Mouse (Mus musculus) midbrain, embryonic 13.5 days (tissue): ENCODE results near the gene Rsph1. TPM values are rescaled to one million over a fixed set of nuclear protein-coding genes. Genes with fewer than 3 reads are reported as not detected.
"Not testable (repeated sequence)": the region's sequence is repeated elsewhere in the genome, so short reads cannot be mapped to it uniquely, and the experiment has no call there.

ENCODE experiments used
- ATAC-seq: fragments of 200-750 bp; cut with Nextera tagmentation; 2 replicates; pipeline ENCODE4 v1.8.0; 2017; ENCODE audit warnings: mild to moderate bottlenecking, moderate TSS enrichment, moderate library complexity
- H3K27ac ChIP-seq: fragments of 300-500 bp; sonication (generic); 2 replicates; pipeline ENCODE4 v1.5.1; 2015; ENCODE audit warnings: inconsistent platforms, mild to moderate bottlenecking, moderate library complexity
- H3K27me3 ChIP-seq: fragments of 300-500 bp; sonication (generic); 2 replicates; pipeline ENCODE4 v1.6.1; 2015; ENCODE audit warnings: mild to moderate bottlenecking, inconsistent platforms
- H3K36me3 ChIP-seq: fragments of 300-500 bp; sonication (generic); 2 replicates; pipeline ENCODE4 v1.6.1; 2015; ENCODE audit warnings: mild to moderate bottlenecking, inconsistent platforms
- H3K4me1 ChIP-seq: fragments of 300-500 bp; sonication (generic); replicated peaks from 2 replicates; pipeline ENCODE4 v1.6.1; 2015; ENCODE audit warnings: inconsistent platforms
- H3K4me2 ChIP-seq: fragments of 300-500 bp; sonication (generic); replicated peaks from 2 replicates; pipeline ENCODE4 v1.6.1; 2015; ENCODE audit warnings: moderate library complexity, mild to moderate bottlenecking, inconsistent platforms
- H3K4me3 ChIP-seq: fragments of 300-500 bp; sonication (generic); replicated peaks from 2 replicates; pipeline ENCODE4 v1.5.1; 2015; ENCODE audit warnings: mild to moderate bottlenecking, inconsistent platforms
- H3K9ac ChIP-seq: fragments of 300-500 bp; sonication (generic); replicated peaks from 2 replicates; pipeline ENCODE4 v1.6.1; 2015; ENCODE audit warnings: mild to moderate bottlenecking, inconsistent platforms
- H3K9me3 ChIP-seq: fragments of 300-500 bp; sonication (generic); 2 replicates; pipeline ENCODE4 v1.6.1; 2016; ENCODE audit warnings: mild to moderate bottlenecking, inconsistent platforms
- WGBS: fragments of 180-500 bp; shearing (Covaris S2); methylation state at CpG from one replicate; pipeline ENCODE4 v1.1.7; 2015; 5-methylcytosine and 5-hydroxymethylcytosine counted together
- polyA plus RNA-seq: library from polyadenylated mRNA; unstranded; fragments of >200 nt; fragmentation: Nextera tagmentation; extraction: Ambion mirVana; gene quantifications from 2 replicates; pipeline ENCODE4 v1.2.1, GENCODE M21; 2015

Gene Rsph1
- polyA plus RNA-seq, 1 experiment from 2014 or later, result 2.7 TPM

GRCm38 (mm10) chr17:31271136-31271851 lies 5.9 kb downstream of the Rsph1 start:
- Histone ChIP-seq H3K9ac (no peak overlapping the region), H3K36me3 (no peaks in the 10 kb centered on the region), H3K27ac (no peak overlapping the region), H3K4me3 (no peak overlapping the region), H3K9me3 (no peaks in the 10 kb centered on the region), H3K4me1 (0 out of 2 replicates have a peak, but pooled peaks cover under 1% of the 10 kb centered on the region), H3K27me3 (peaks cover 2% of the 10 kb centered on the region), H3K4me2 (no peak overlapping the region)
- WGBS, result 59% methylated on average over 7 of the region's 7 CpGs
- no peak for ATAC-seq

GRCm38 (mm10) chr17:31270736-31271135 lies 6.4 kb downstream of the Rsph1 start:
- not testable (repeated sequence) for H3K4me2 ChIP-seq, H3K9ac ChIP-seq, ATAC-seq, H3K4me3 ChIP-seq, H3K36me3 ChIP-seq, H3K9me3 ChIP-seq, H3K27me3 ChIP-seq, H3K4me1 ChIP-seq, H3K27ac ChIP-seq
- WGBS, result 77% methylated on average over 8 of the region's 8 CpGs

GRCm38 (mm10) chr17:31270246-31270645 lies 6.9 kb downstream of the Rsph1 start:
- H3K9ac ChIP-seq, result no peak overlapping the region
- H3K27ac ChIP-seq, result no peak overlapping the region
- ATAC-seq, result no peak
- 90% methylated on average over 4 of the region's 4 CpGs for whole genome bisulfite sequencing
- no peaks in the 10 kb centered on the region for H3K36me3 ChIP-seq
- no peaks in the 10 kb centered on the region for H3K9me3 ChIP-seq
- no peak overlapping the region for H3K4me3 ChIP-seq
- H3K4me1 ChIP-seq, result peaks cover under 1% of the 10 kb centered on the region; the same call in 1 of the 2 replicates
- no peaks in the 10 kb centered on the region for H3K27me3 ChIP-seq
- H3K4me2 ChIP-seq, result no peak overlapping the region

GRCm38 (mm10) chr17:31269761-31270160 lies 7.4 kb downstream of the Rsph1 start:
- no peak for ATAC-seq
- no peak overlapping the region for H3K27ac ChIP-seq
- no peaks in the 10 kb centered on the region for H3K27me3 ChIP-seq
- no peaks in the 10 kb centered on the region for H3K9me3 ChIP-seq
- H3K9ac ChIP-seq, result no peak overlapping the region
- WGBS, result 92% methylated on average over 2 of the region's 2 CpGs
- H3K4me1 ChIP-seq, result peaks cover 3% of the 10 kb centered on the region; the same call in 1 of the 2 replicates
- no peak overlapping the region for H3K4me2 ChIP-seq
- no peaks in the 10 kb centered on the region for H3K36me3 ChIP-seq
- H3K4me3 ChIP-seq, result no peak overlapping the region

GRCm38 (mm10) chr17:31268016-31268415 lies 9.2 kb downstream of the Rsph1 start:
- no peak overlapping the region for H3K4me3 ChIP-seq
- ATAC-seq, result no peak
- no peak overlapping the region for H3K27ac ChIP-seq
- H3K9ac ChIP-seq, result no peak overlapping the region
- H3K4me2 ChIP-seq, result no peak overlapping the region
- peaks cover 3% of the 10 kb centered on the region; the same call in 1 of the 2 replicates for H3K4me1 ChIP-seq
- no peaks in the 10 kb centered on the region for H3K36me3 ChIP-seq
- H3K27me3 ChIP-seq, result no peaks in the 10 kb centered on the region
- no peaks in the 10 kb centered on the region for H3K9me3 ChIP-seq
- WGBS, result 89% methylated on average over 1 of the region's 1 CpGs

- H3K27ac ChIP-seq, result no peak overlapping the region
- ATAC-seq, result no peak
- no peak overlapping the region for H3K9ac ChIP-seq
- H3K9me3 ChIP-seq, result no peaks in the 10 kb centered on the region
- H3K27me3 ChIP-seq, result no peaks in the 10 kb centered on the region
- WGBS, result 89% methylated on average over 6 of the region's 6 CpGs
- no peak overlapping the region for H3K4me2 ChIP-seq
- H3K4me3 ChIP-seq, result no peak overlapping the region
- no peaks in the 10 kb centered on the region for H3K36me3 ChIP-seq
- H3K4me1 ChIP-seq, result peaks cover 3% of the 10 kb centered on the region; the same call in 1 of the 2 replicates
These were observed 9.6 kb downstream of the Rsph1 start for GRCm38 (mm10) chr17:31267603-31268002.

- Histone ChIP-seq H3K4me1 (peaks cover 3% of the 10 kb centered on the region; the same call in 1 of the 2 replicates), H3K9ac (no peak overlapping the region), H3K27ac (no peak overlapping the region), H3K9me3 (no peaks in the 10 kb centered on the region), H3K4me2 (no peak overlapping the region), H3K27me3 (no peaks in the 10 kb centered on the region), H3K36me3 (no peaks in the 10 kb centered on the region), H3K4me3 (no peak overlapping the region)
- ATAC-seq, result no peak
- 82% methylated on average over 4 of the region's 4 CpGs for WGBS
These were observed 10.0 kb downstream of the Rsph1 start for GRCm38 (mm10) chr17:31267138-31267537.

GRCm38 (mm10) chr17:31266321-31266950 lies 10.7 kb downstream of the Rsph1 start:
- Histone ChIP-seq H3K27ac (no peak overlapping the region), H3K36me3 (no peaks in the 10 kb centered on the region), H3K9me3 (no peaks in the 10 kb centered on the region), H3K4me3 (no peak overlapping the region), H3K4me1 (peaks cover 3% of the 10 kb centered on the region; the same call in 1 of the 2 replicates), H3K27me3 (no peaks in the 10 kb centered on the region), H3K9ac (no peak overlapping the region), H3K4me2 (no peak overlapping the region)
- WGBS, result 84% methylated on average over 7 of the region's 7 CpGs
- no peak for ATAC-seq

- Histone ChIP-seq H3K4me2 (no peak overlapping the region), H3K4me1 (peaks cover 3% of the 10 kb centered on the region; the same call in 1 of the 2 replicates), H3K9me3 (no peaks in the 10 kb centered on the region), H3K4me3 (no peak overlapping the region), H3K9ac (no peak overlapping the region), H3K27me3 (no peaks in the 10 kb centered on the region), H3K36me3 (no peaks in the 10 kb centered on the region), H3K27ac (no peak overlapping the region)
- ATAC-seq, result no peak
- WGBS, result 92% methylated on average over 9 of the region's 9 CpGs
These were observed 11.4 kb downstream of the Rsph1 start for GRCm38 (mm10) chr17:31265831-31266230.

GRCm38 (mm10) chr17:31265171-31265572 lies 12.0 kb downstream of the Rsph1 start:
- Histone ChIP-seq H3K36me3 (no peaks in the 10 kb centered on the region), H3K4me1 (peaks cover 3% of the 10 kb centered on the region; the same call in 1 of the 2 replicates), H3K9ac (no peak overlapping the region), H3K27me3 (no peaks in the 10 kb centered on the region), H3K27ac (no peak overlapping the region), H3K4me2 (no peak overlapping the region), H3K9me3 (no peaks in the 10 kb centered on the region), H3K4me3 (no peak overlapping the region)
- WGBS, result 21% methylated on average over 3 of the region's 3 CpGs
- no peak for ATAC-seq

GRCm38 (mm10) chr17:31264372-31264771 lies 12.8 kb downstream of the Rsph1 start:
- no peaks in the 10 kb centered on the region for H3K36me3 ChIP-seq
- H3K4me1 ChIP-seq, result peaks cover 3% of the 10 kb centered on the region; the same call in 1 of the 2 replicates
- no peak overlapping the region for H3K4me3 ChIP-seq
- no peak overlapping the region for H3K27ac ChIP-seq
- H3K27me3 ChIP-seq, result no peaks in the 10 kb centered on the region
- no peaks in the 10 kb centered on the region for H3K9me3 ChIP-seq
- 54% methylated on average over 6 of the region's 6 CpGs for WGBS
- ATAC-seq, result no peak
- H3K4me2 ChIP-seq, result no peak overlapping the region
- H3K9ac ChIP-seq, result no peak overlapping the region

- ATAC-seq, result no peak
- Histone ChIP-seq H3K4me1 (peaks cover 3% of the 10 kb centered on the region; the same call in 1 of the 2 replicates), H3K36me3 (no peaks in the 10 kb centered on the region), H3K9me3 (no peaks in the 10 kb centered on the region), H3K9ac (no peak overlapping the region), H3K4me2 (no peak overlapping the region), H3K4me3 (no peak overlapping the region), H3K27ac (no peak overlapping the region), H3K27me3 (no peaks in the 10 kb centered on the region)
- WGBS, result 83% methylated on average over 5 of the region's 5 CpGs
These were observed 13.4 kb downstream of the Rsph1 start for GRCm38 (mm10) chr17:31263770-31264169.
